Mouse (Mus musculus) liver, embryonic 11.5 days (tissue): ENCODE measurements around the gene Nek10. TPM values are rescaled to one million over a fixed set of nuclear protein-coding genes. Genes with fewer than 3 reads are reported as not detected.

Experiments used
- ATAC-seq: fragments of 200-750 bp; cut with Nextera tagmentation; replicated peaks from 2 replicates; pipeline ENCODE4 v1.8.0; 2017; ENCODE audit warnings: moderate number of reproducible peaks, mild to moderate bottlenecking, moderate TSS enrichment, moderate library complexity; ENCODE audit not compliant: low FRiP score
- DNase-seq: peaks from one replicate; pipeline ENCODE4 v3.0.0-alpha.2; 2017; ENCODE audit warnings: low spot score
- H3K27ac ChIP-seq: fragments of 300-500 bp; sonication (generic); 2 replicates; pipeline ENCODE4 v1.5.1; 2014; ENCODE audit warnings: mild to moderate bottlenecking, low read depth, low read length, control low read depth
- H3K27me3 ChIP-seq: fragments of 300-500 bp; sonication (generic); replicated peaks from 2 replicates; pipeline ENCODE4 v1.6.1; 2014; ENCODE audit warnings: low read length, mixed read lengths; ENCODE audit not compliant: control insufficient read depth, insufficient read depth
- H3K36me3 ChIP-seq: fragments of 300-500 bp; sonication (generic); 2 replicates; pipeline ENCODE4 v1.6.1; 2014; ENCODE audit warnings: mild to moderate bottlenecking, low read length, moderate library complexity, mixed read lengths; ENCODE audit not compliant: control insufficient read depth, insufficient read depth
- H3K4me1 ChIP-seq: fragments of 300-500 bp; sonication (generic); replicated peaks from 2 replicates; pipeline ENCODE4 v1.6.1; 2014; ENCODE audit warnings: low read length, mixed read lengths; ENCODE audit not compliant: control insufficient read depth, insufficient read depth
- H3K4me2 ChIP-seq: fragments of 300-500 bp; sonication (generic); 2 replicates; pipeline ENCODE4 v1.6.1; 2014; ENCODE audit warnings: mild to moderate bottlenecking, control low read depth, moderate library complexity
- H3K4me3 ChIP-seq: fragments of 300-500 bp; sonication (generic); 2 replicates; pipeline ENCODE4 v1.5.1; 2014; ENCODE audit warnings: low read depth, low read length, control low read depth
- H3K9ac ChIP-seq: fragments of 300-500 bp; sonication (generic); 2 replicates; pipeline ENCODE4 v1.6.1; 2014; ENCODE audit warnings: low read depth, low read length, control low read depth
- H3K9me3 ChIP-seq: fragments of 300-500 bp; sonication (generic); 2 replicates; pipeline ENCODE4 v1.6.1; 2016; ENCODE audit warnings: low read length, inconsistent platforms, mixed read lengths; ENCODE audit not compliant: control insufficient read depth
- WGBS: fragments of 180-500 bp; shearing (Covaris S2); extraction: QIAGEN DNeasy Blood & Tissue Kit; methylation state at CpG from one replicate; pipeline ENCODE4 v1.1.7; 2014; 5-methylcytosine and 5-hydroxymethylcytosine counted together
- polyA plus RNA-seq: library from polyadenylated mRNA; unstranded; fragments of >200 nt; fragmentation: Nextera tagmentation; extraction: Ambion mirVana; gene quantifications from 2 replicates; pipeline ENCODE4 v1.2.1, GENCODE M21; 2014

Nek10 gene
- polyA plus RNA-seq, 1 experiment from 2014 or later = not detected

- no peak for DNase-seq
- no peak for ATAC-seq
- Histone ChIP-seq H3K27me3 (no peaks in the 10 kb centered on the region), H3K9ac (no peak overlapping the region), H3K9me3 (no peaks in the 10 kb centered on the region), H3K4me2 (no peak overlapping the region), H3K4me3 (no peak overlapping the region), H3K4me1 (no peaks in the 10 kb centered on the region), H3K36me3 (no peaks in the 10 kb centered on the region), H3K27ac (no peak overlapping the region)
- 69% methylated on average over 2 of the region's 2 CpGs for WGBS
These were observed 92.1 kb downstream of the Nek10 start for GRCm38 (mm10) chr14:14895363-14895762.

GRCm38 (mm10) chr14:14896399-14897136, 93.4 kb downstream of the Nek10 start:
- H3K9me3 ChIP-seq = no peaks in the 10 kb centered on the region
- H3K27ac ChIP-seq = no peak overlapping the region
- H3K9ac ChIP-seq = no peak overlapping the region
- ATAC-seq (no peak), DNase-seq (no peak)
- no peak overlapping the region for H3K4me2 ChIP-seq
- H3K4me1 ChIP-seq = no peaks in the 10 kb centered on the region
- 81% methylated on average over 3 of the region's 3 CpGs for WGBS
- H3K36me3 ChIP-seq = no peaks in the 10 kb centered on the region
- H3K27me3 ChIP-seq = no peaks in the 10 kb centered on the region
- H3K4me3 ChIP-seq = no peak overlapping the region

GRCm38 (mm10) chr14:14904750-14905529, 101.7 kb downstream of the Nek10 start:
- 17% methylated on average over 9 of the region's 9 CpGs for WGBS

GRCm38 (mm10) chr14:14905530-14905852, 102.3 kb downstream of the Nek10 start:
- WGBS = 73% methylated on average over 5 of the region's 5 CpGs
- no peak for DNase-seq
- H3K36me3 ChIP-seq = no peaks in the 10 kb centered on the region
- H3K9me3 ChIP-seq = no peaks in the 10 kb centered on the region
- H3K4me3 ChIP-seq = no peak overlapping the region
- H3K4me2 ChIP-seq = no peak overlapping the region
- no peak overlapping the region for H3K27ac ChIP-seq
- no peak for ATAC-seq
- no peak overlapping the region for H3K9ac ChIP-seq
- H3K27me3 ChIP-seq = no peaks in the 10 kb centered on the region
- no peaks in the 10 kb centered on the region for H3K4me1 ChIP-seq

More at GRCm38 (mm10) chr14:14904750-14905529, 101.7 kb downstream of the Nek10 start:
- Histone ChIP-seq H3K4me1 (no peaks in the 10 kb centered on the region), H3K27ac (no peak overlapping the region), H3K4me2 (peak overlapping the region; percentile 42; the same call in 1 of the 2 replicates), H3K9me3 (no peaks in the 10 kb centered on the region), H3K36me3 (no peaks in the 10 kb centered on the region), H3K9ac (no peak overlapping the region), H3K27me3 (no peaks in the 10 kb centered on the region), H3K4me3 (no peak overlapping the region)
- peak; percentile 35 for DNase-seq
- ATAC-seq = peak; percentile 65

- DNase-seq (no peak), ATAC-seq (no peak)
- Histone ChIP-seq H3K4me3 (no peak overlapping the region), H3K27me3 (no peaks in the 10 kb centered on the region), H3K36me3 (no peaks in the 10 kb centered on the region), H3K27ac (no peak overlapping the region), H3K4me1 (no peaks in the 10 kb centered on the region), H3K9ac (no peak overlapping the region), H3K9me3 (no peaks in the 10 kb centered on the region), H3K4me2 (no peak overlapping the region)
- 51% methylated on average over 1 of the region's 1 CpGs for WGBS
These were observed 122.4 kb downstream of the Nek10 start for GRCm38 (mm10) chr14:14925615-14926014.

- Histone ChIP-seq H3K4me1 (no peaks in the 10 kb centered on the region), H3K4me3 (no peak overlapping the region), H3K4me2 (no peak overlapping the region), H3K9me3 (no peaks in the 10 kb centered on the region), H3K36me3 (no peaks in the 10 kb centered on the region), H3K27ac (no peak overlapping the region), H3K9ac (no peak overlapping the region), H3K27me3 (no peaks in the 10 kb centered on the region)
- ATAC-seq (peak; percentile 72), DNase-seq (no peak)
- 50% methylated on average over 2 of the region's 2 CpGs for WGBS
These were observed 124.3 kb downstream of the Nek10 start for GRCm38 (mm10) chr14:14927559-14927958.

- Histone ChIP-seq H3K27ac (no peak overlapping the region), H3K4me3 (no peak overlapping the region), H3K9ac (no peak overlapping the region), H3K36me3 (no peaks in the 10 kb centered on the region), H3K4me2 (no peak overlapping the region), H3K9me3 (no peaks in the 10 kb centered on the region), H3K4me1 (no peaks in the 10 kb centered on the region), H3K27me3 (no peaks in the 10 kb centered on the region)
- ATAC-seq (no peak), DNase-seq (no peak)
- 76% methylated on average over 2 of the region's 2 CpGs for WGBS
These were observed 131.8 kb downstream of the Nek10 start for GRCm38 (mm10) chr14:14934977-14935376.

GRCm38 (mm10) chr14:14945930-14946329, 142.7 kb downstream of the Nek10 start:
- no peak overlapping the region for H3K27ac ChIP-seq

GRCm38 (mm10) chr14:14949023-14949422, 145.8 kb downstream of the Nek10 start:
- no peaks in the 10 kb centered on the region for H3K4me1 ChIP-seq
- no peaks in the 10 kb centered on the region for H3K27me3 ChIP-seq
- WGBS = 75% methylated on average over 2 of the region's 2 CpGs
- no peaks in the 10 kb centered on the region for H3K36me3 ChIP-seq
- H3K4me3 ChIP-seq = no peak overlapping the region
- ATAC-seq (no peak), DNase-seq (no peak)
- H3K9ac ChIP-seq = no peak overlapping the region
- H3K9me3 ChIP-seq = no peaks in the 10 kb centered on the region
- no peak overlapping the region for H3K27ac ChIP-seq
- no peak overlapping the region for H3K4me2 ChIP-seq

More at GRCm38 (mm10) chr14:14945930-14946329, 142.7 kb downstream of the Nek10 start:
- Histone ChIP-seq H3K27me3 (no peaks in the 10 kb centered on the region), H3K4me2 (no peak overlapping the region), H3K36me3 (no peaks in the 10 kb centered on the region), H3K9me3 (no peaks in the 10 kb centered on the region), H3K9ac (no peak overlapping the region), H3K4me3 (no peak overlapping the region), H3K4me1 (no peaks in the 10 kb centered on the region)
- DNase-seq (no peak), ATAC-seq (no peak)
